Mouse (Mus musculus) WW6 (cell line): ENCODE measurements around the gene Mpi.

Experiments
- DNase-seq: peaks from one replicate; pipeline ENCODE4 v3.0.0-alpha.2; 2013; ENCODE audit warnings: low read depth, low spot score

Mpi gene

DNA sequence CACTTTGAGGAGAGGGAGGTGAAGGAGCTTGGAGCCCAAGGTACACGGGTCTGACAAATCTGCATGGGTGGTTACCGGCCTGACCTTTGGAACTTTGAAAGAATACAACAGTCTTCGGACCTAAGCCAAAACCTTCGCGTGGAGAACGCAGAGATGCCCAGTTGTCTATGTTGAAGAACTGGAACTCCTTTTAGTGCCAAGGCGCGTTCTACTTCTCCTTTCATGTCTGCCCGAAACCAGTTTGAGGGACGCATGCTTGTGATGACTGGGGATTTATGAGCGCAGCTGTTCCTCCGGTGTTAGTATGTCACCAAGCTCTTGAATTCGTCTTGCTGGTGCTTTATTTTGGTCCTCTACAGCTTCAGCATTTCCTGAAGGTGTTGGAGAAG lies 9.1 kb upstream of the Mpi start:
- DNase-seq = no peak

DNA sequence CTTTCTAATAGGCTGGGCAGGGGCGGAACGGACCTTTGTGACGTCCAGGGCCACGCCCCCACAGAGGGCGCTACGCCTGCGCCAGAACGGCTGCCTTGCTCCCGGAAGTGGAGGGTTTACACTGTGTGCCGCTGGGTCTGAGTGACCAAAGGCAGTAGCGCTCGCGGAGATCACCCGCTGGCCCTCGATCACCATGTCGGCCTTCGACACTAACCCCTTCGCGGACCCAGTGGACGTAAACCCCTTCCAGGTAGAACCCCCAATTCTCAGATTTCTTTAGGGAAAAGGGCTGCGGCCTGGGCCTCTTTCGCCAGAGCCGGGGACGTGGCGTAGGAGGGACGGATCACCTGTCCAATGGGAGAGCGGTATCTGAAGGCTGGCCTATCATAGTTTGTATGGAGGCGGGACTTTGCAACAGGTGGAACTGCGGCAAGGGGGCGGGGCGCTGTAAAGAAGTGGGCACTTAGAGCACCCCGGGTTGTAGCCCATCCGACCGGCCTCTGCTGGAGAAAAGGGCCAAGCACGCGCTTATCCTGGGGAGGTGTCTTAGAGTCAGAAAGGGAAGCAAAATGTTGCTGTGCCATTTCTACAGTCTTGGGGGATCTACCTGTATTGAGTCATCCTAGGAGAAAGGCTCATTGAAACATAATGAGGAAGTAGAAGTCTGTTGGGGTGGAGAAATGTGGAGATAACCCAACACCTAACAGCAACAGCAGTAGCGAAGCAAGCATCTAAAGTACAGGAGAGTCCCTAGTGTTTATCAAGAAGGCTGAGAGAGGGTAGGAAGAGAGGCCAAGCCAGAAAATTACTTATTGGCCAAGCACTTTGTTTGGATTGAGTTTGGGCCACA lies 8.5 kb upstream of the Mpi start, which contains the start of gene Scamp2:
TSS of gene Scamp2 (plus strand) at position 83 of the 850 bp plus-strand sequence.
- DNase-seq = peak; percentile 75

DNA sequence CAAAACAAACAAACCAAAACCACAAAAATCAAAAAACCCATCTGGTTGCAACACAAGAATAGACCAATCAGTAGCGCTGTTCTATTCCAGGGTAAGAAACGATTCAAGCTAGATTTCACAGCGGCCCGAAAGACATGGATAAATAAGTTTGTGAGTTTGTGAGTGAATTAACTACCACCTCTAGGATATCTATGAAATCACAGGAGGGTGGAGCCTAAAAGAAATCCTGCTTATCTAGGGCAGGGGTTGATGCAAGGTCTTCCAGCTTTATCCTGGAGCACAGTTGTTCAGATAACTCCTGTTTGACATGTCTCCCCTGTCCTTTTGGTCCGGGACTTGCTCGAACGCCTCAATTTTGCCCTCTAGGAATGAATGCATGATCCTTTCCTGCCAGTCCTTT lies 7.7 kb upstream of the Mpi start:
- no peak for DNase-seq

DNA sequence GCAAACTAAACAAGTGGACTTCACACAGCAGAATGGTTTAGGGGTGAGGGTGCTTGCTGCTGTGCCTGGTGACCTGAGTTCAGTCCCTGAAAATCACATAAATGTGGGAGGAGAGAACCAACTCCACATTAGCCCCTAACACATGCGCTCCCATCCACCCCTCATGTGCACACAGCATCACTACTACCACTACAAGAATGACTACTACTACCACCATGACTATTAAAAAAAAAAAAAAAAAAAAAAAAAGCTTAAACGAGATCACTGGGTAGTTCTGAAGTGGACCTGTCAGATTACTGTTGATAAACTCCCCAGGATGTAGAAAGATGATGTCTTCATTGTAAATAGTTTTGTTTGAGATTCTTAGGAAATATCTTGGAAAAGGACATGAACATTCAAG lies 7.0 kb upstream of the Mpi start:
- DNase-seq = no peak

DNA sequence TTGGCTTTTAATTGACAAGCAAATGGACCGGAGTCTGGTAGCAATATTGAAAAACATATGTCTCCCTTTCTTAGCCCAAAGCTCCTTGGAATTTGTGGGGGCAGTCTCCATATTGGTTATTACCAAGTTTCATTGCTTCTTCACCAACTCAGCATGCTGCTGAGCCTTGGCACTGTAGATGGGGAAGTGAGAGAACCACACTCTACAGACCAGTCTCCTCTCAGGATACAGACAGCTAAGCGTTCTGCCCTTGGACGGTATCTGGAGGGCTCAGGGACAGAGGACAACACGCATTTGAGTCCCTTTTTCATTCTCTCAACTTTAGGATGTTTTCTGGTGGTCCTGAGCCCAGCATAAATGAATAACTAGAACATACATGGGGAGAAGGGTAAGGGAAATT lies 6.1 kb upstream of the Mpi start:
- no peak for DNase-seq

DNA sequence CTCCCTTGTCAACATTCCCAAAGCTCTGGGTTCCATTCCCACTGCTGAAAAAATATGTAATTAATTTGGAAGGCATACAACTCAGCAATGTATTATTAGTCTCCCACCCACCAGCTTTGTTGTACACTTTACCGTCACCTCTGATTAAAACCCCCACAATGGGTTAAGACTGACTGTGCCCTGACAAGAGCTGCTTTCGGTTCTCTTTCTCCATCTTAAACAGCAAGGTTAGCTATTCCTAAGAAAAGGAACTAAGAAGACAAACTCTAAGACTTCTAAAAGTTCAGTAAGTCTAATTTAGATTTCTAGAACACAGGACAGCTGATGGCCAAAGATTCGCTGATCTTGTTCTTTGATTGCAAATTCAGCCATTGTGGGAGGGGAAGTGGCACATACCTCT lies 4.7 kb upstream of the Mpi start:
- DNase-seq = no peak

DNA sequence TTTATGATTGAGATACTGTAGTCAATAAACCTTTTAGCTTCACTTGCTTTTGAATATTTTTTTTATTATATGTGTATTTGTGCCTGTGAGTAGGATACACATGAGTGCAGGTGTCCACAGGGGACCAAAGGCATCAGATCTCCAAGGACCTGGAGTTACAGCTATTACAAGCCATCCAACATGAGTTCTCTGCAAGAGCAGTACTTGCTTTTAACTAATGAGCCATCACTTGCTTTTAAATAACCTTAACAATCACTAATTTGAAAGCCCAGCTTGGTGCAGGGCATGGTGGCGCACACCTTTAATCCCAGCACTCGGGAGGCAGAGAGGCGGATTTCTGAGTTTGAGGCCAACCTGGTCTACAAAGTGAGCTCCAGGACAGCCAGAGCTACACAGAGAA lies 2.2 kb upstream of the Mpi start:
- DNase-seq = no peak

DNA sequence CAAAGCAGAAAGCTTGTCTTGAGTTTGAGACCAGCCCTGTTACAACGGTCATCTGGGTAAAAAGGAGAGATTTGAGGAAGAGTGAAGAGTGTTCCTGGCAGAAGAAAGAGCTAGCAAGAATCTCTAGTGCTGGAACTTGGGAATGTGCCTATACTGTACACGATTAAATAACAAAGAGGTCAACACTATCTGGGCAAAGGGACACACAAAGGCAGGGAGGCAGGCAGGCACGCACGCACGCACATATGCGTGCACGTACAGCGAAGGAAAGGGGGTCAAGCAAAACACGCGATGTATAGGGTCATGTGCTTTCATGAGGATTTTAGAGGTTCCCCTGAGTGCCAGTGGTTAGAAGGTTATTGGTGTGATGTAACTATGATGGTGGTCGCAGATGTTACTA lies 556 bp upstream of the Mpi start:
- no peak for DNase-seq

DNA sequence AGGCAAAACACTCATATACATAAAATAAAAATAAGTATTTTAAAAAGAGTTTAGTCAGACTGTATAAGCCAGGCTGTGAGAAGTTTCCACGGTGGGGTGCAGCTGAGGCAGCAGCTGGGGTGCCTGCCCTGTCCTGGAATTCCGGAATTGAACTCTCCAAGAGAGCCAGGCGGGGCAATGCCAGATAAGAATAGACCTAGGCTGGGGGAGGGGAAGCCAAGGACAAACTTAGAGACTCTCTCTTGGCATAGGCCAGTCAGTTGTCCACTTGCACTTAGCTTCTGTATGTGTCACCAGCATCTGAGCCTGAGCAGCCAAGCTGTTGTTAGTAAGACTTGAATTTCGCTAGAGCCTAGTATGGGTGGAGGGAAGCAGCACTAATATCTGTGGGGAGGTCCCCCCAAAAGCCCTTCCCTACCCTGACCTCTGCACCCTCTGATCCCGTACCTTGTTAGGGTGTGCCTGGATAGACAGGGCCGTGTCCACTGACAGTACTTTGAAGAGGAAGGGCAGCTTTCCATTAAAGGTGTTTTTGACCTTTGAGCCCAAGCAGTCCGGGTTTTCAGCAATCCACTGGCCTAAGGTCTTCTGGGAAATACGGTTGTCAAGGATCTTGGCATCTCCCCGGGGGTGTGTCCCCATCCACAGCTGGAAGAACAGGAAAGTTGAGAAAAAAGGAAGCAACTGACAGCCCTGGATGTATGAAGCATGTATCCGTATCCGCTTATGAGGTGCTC lies 2.3 kb downstream of the Mpi start:
- no peak for DNase-seq

DNA sequence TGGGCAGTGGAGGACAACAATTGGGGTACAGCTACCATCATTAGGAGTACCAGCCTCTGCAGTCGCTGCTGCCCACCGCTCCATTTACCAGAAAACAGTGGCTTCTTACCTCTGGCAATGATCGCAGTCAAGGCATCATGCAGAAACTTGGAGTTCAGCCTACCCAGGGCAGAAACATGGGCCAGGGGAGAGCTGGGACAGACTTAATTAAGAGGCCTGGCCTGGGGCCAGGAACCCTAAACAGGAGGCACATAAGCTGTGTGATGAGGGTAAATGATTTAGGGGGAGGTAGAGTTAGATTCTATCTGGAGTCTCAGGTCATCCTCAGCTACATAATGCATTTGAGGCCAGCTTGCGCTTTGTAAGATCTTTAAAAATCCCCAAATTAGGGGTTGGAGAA lies 3.4 kb downstream of the Mpi start:
- DNase-seq = no peak

DNA sequence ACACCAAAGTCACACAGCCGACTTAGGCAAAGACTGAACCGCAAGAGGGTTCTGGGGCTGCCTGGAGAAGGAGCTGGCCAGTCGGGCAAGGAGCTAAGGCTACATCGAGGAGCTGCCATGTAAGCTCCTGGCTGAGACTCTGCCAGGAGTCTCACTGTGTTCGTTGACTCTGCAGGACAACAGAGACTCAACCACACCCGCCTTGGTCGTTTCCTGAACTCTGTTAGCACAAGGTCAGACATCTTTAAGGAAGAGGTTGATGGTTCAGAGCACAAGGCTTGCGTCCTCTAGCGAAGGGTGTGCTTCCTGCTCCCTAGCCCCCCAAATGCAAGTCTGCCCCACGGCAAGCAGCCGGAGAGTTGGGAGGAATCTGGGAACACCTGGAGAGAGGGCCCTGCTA lies 4.7 kb downstream of the Mpi start:
- no peak for DNase-seq

DNA sequence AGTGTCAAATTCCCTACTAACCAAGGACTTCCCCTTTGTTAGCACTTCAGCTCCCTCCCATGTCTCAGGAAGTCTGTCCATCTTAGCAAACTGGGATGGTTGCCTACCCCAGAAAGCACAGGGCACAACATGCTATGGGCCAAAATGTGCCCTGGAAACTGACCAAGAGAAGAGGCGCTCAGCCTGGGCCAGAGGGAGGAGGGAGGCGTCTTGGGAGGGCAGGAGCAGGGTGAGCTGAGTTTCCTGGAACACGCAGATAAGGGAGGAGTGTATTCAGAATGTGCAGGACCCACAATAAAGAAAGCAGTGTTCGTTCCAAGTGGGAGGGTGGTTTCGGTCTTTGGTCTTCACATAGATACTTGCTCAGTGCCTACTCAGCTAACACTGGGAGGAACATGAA lies 5.3 kb downstream of the Mpi start:
- no peak for DNase-seq

DNA sequence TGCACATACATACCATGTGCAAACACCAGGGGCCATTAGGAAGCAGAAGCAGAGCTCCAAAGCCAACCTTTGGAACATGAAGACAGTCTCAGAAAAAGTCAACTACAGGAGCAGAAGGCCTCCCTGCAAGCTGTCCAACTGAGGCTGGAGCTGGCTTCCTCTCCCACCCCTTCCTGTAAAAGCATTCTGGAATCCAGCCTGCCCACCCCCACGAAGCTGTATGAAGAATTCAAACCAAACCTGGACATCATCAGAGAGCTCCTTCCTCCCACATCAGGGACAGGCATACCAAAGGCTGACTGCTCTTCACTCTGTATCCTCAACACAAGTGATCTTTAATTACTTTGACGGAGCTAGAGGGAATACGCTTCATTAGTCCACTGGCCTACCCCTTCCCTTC lies 8.6 kb downstream of the Mpi start:
- no peak for DNase-seq

DNA sequence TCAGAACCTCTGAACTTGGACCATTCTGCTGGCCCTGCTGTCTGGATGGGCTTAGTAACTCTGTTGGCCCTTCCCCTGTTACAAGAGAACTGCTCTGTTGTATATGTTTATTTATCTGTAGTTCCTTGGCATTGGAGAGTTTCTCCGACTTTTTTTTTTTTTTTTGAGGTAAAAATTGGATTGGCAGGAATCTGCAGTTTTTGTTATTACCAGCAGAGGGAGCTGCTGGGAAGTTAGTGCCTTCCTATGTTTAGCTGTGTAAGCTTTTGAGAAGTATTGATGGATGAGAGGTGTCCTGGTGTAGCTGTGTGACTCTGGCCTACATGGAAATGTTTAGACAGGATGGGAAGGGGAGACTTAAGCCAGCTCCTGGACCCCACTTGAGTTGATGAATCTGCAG lies 11.3 kb downstream of the Mpi start:
- DNase-seq = no peak

DNA sequence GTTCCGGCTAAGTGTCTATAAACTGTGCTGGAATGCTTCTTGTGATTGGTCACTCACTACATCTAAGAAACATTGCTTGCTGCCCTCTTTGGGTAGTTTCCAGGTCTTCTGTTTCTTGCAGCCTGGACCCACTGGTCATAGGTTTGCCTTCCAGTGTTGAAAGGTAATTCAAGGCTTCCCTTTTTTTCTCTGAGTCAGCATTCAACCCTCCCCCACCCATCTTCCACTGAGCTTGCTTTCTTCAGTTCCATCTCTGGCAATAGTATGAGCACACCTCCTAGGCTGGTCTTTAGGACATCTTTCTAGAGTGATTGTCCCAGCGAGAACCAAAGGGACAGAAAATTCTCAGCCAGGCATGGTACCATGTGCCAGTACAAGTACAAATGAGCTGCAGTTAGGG lies 13.0 kb downstream of the Mpi start:
- no peak for DNase-seq

DNA sequence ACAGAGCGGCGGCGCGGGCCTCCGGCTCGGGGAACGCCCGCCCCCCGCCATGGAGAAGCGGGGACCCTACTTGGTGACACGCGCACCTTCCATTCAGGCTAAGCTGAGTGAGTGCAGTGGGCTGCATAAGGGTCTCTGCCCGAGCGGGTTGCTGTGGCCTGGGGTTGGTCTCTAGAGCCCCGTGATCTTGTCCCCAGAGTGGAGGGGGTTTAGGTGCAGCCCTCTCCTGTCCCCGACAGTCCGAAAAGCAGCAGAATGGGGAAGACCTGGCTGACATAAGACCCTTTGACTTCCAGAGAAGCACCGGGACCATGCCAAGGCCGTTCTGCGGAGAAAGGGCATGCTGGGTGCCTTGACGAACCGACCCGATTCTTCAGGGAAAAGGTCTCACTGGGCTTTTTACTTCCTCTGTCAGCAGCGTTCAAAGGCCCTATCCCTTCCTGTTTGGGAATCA lies 14.8 kb downstream of the Mpi start:
- DNase-seq = no peak

DNA sequence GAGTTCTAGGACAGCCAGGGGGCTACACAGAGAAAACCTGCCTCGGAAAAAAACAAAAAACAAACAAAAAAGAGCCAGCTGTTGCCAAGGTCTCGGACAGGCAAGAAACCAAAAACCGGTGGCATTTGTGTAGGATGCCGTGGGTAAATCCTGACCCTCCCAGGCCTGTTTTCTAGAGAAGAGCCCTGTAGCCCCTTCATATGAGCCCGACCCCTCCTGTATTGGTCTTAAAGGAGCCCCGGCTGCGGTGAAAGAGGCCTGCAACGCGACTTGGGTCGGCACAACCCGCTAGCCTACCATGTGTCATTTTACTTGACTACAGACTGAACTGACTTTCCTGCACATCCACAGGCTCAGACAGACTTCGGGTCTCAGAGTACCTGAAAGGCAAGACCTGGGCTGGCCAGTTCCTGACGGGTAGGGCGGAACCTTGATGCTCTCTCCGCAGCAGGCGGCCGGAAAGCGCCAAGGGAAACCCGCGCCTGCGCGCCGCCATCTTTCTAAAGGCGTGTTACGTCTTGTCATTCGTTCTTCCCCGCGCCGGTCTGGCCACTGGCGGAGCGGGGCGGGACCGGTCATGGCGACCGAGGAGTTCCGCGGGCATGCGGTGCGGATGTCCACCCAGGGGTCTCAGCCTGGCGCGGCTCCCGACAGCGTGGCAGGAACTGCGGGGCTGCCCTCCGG lies 15.4 kb downstream of the Mpi start, which contains the start of gene Fam219b:
TSS of gene Fam219b (plus strand) at position 485 of the 684 bp plus-strand sequence.
- DNase-seq = peak; percentile 80

DNA sequence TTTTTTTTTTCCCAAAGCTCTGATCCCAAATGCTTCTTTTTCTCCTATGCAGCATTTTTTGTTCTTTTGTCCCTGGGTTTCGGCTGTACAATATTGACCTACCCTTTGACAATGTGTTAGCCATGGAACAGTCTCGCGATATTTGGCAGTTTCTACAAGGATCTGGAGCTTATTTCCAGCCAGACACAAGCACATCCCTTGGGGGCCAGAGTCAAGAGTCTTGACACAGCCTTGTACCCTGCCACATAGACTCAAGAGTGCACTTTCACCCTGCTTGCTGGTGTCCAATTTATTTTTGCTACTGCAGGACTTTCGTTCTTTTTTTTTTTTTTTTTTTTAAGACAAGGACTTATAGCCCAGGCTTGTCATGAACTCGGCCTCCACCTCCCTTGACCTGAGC lies 16.2 kb downstream of the Mpi start:
- DNase-seq = no peak

DNA sequence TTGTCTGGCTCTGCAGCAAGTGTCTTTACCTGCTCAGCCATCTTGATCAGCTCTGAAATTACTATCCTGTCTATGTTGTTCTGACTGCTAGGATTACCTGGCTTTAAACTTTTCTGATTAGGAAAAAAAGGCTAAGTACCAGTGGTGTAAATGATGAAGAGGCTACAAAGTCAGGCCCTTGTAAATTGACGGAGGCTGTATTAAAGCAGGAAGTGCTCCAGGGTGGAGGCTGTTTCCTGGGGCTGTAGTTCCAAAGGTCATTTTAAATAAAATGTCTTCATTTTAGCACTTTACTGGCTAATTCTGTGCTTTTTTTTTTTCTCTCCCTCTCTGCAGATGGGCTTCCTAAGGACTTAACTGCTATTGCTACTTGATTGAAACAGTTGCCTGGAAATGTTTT lies 20.6 kb downstream of the Mpi start:
- DNase-seq = no peak

DNA sequence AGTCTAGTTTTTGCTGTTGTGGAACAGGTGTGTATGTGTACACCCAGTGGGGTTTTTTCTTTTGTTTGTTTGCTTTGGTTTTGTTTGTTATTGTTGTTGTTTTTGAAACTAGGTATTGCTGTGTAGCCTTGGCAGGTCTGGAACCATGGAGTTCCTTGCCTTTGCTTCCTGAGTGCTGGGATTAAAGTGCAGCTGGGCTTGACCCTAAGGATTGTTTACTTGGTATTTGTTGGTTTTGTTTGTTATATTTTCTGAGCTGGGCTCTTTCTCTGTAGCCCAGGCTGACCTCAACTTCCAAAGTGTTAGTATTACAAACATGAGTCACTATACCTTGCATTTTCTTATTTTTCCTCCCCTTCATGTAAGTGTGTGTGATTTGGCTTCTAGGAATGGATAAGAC lies 26.1 kb downstream of the Mpi start:
- no peak for DNase-seq

DNA sequence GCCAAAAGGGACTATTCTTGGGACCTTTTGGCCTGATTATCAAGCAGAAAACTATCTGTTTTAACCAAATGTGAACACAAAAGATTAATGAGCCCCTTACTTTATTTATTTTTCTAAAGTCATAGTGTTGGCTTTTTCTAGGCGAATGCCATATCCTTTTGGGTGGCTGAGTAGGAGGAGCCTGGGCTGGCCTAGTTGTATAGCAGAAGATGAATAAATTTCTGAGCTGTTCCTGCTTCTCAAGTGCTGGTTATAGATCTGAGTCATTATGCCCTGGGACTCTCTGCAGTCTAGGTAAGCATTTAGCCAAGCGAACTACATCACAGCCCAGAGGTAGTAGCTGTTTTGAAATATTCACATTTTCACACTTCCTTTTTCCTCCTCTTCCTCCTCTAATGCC lies 27.0 kb downstream of the Mpi start:
- no peak for DNase-seq

DNA sequence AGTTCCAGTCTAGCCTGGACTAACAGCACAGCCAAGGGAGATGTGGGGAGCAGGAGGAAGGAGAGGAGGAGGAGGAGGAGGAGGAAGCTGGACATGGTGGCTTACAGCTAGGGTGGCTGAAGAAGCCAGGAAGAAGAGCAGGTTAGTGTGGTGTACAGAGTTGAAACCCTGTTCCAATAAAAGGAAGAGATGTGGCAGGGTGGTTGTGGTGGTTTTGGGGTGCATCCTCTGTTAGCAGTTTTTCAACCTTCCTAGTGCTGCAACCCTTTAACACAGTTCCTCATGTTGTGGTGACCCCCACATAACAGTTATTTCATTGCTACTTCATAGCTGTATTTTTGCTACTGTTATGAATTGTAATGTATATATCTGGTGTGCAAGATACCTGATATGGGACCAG lies 28.1 kb downstream of the Mpi start:
- no peak for DNase-seq
